Mouse (Mus musculus) midbrain, embryonic 11.5 days (tissue): Measurements from ENCODE around the gene Tanc2. TPM values are rescaled to one million over a fixed set of nuclear protein-coding genes. Genes with fewer than 3 reads are reported as not detected.

ENCODE experiments used
- ATAC-seq: fragments of 200-750 bp; cut with Nextera tagmentation; 2 replicates; pipeline ENCODE4 v1.8.0; 2017; ENCODE audit warnings: moderate TSS enrichment, moderate library complexity; ENCODE audit not compliant: low FRiP score
- DNase-seq: peaks from one replicate; pipeline ENCODE4 v3.0.0; 2015; ENCODE audit warnings: low spot score; ENCODE audit errors: missing footprints
- H3K27ac ChIP-seq: fragments of 300-500 bp; sonication (generic); 2 replicates; pipeline ENCODE4 v1.5.1; 2014; ENCODE audit warnings: low read depth, low read length
- H3K27me3 ChIP-seq: fragments of 300-500 bp; sonication (generic); 2 replicates; pipeline ENCODE4 v1.6.1; 2014; ENCODE audit warnings: mild to moderate bottlenecking, low read length, moderate library complexity, mixed read lengths; ENCODE audit not compliant: control insufficient read depth, insufficient read depth
- H3K36me3 ChIP-seq: fragments of 300-500 bp; sonication (generic); 2 replicates; pipeline ENCODE4 v1.6.1; 2014; ENCODE audit warnings: mild to moderate bottlenecking, low read length, moderate library complexity, mixed read lengths; ENCODE audit not compliant: control insufficient read depth, insufficient read depth
- H3K4me1 ChIP-seq: fragments of 300-500 bp; sonication (generic); 2 replicates; pipeline ENCODE4 v1.6.1; 2014; ENCODE audit warnings: low read length; ENCODE audit not compliant: control insufficient read depth, insufficient read depth
- H3K4me2 ChIP-seq: fragments of 300-500 bp; sonication (generic); 2 replicates; pipeline ENCODE4 v1.6.1; 2014; ENCODE audit warnings: mild to moderate bottlenecking, moderate library complexity
- H3K4me3 ChIP-seq: fragments of 300-500 bp; sonication (generic); 2 replicates; pipeline ENCODE4 v1.5.1; 2014; ENCODE audit warnings: low read depth, low read length
- H3K9ac ChIP-seq: fragments of 300-500 bp; sonication (generic); 2 replicates; pipeline ENCODE4 v1.6.1; 2014; ENCODE audit warnings: low read length
- H3K9me3 ChIP-seq: fragments of 300-500 bp; sonication (generic); 2 replicates; pipeline ENCODE4 v1.6.1; 2016; ENCODE audit warnings: low read length; ENCODE audit not compliant: control insufficient read depth
- WGBS: fragments of 180-500 bp; shearing (Covaris S2); extraction: QIAGEN DNeasy Blood & Tissue Kit; methylation state at CpG from one replicate; pipeline ENCODE4 v1.1.7; 2014; 5-methylcytosine and 5-hydroxymethylcytosine counted together
- polyA plus RNA-seq: library from polyadenylated mRNA; unstranded; fragments of >200 nt; fragmentation: Nextera tagmentation; extraction: Ambion mirVana; gene quantifications from 2 replicates; pipeline ENCODE4 v1.2.1, GENCODE M21; 2014

Gene Tanc2
- polyA plus RNA-seq, 1 experiment from 2014 or later, result 9.9 TPM

DNA sequence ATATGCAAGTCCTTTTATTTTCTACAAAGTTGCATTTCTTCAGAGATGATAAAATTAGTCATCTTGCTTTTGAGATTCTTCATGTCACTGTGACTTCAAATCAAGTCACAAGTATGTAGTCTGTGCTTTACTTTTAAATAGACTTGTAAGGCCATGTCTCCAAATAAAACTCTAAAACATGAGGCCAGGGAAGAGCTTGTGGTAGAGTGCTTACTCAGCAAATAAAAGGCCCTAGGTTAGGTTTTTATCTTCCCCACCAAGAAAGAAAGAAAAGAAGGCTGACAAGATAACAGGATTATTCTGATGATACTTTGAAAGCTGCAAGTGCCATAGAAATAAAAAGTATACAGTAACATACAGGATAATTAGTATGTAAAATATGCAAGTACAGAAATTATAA lies 188.0 kb downstream of the Tanc2 start:
- no peak for ATAC-seq
- H3K4me2 ChIP-seq, result no peak overlapping the region

GRCm38 (mm10) chr11:105792501-105792900 lies 202.7 kb downstream of the Tanc2 start:
- H3K36me3 ChIP-seq, result no peaks in the 10 kb centered on the region
- H3K27me3 ChIP-seq, result no peaks in the 10 kb centered on the region
- H3K9ac ChIP-seq, result no peak overlapping the region
- H3K9me3 ChIP-seq, result no peaks in the 10 kb centered on the region
- H3K4me2 ChIP-seq, result no peak overlapping the region
- ATAC-seq (no peak), DNase-seq (no peak)
- H3K4me3 ChIP-seq, result no peak overlapping the region
- H3K27ac ChIP-seq, result no peak overlapping the region
- no peaks in the 10 kb centered on the region for H3K4me1 ChIP-seq

More for the DNA sequence above, 188.0 kb downstream of the Tanc2 start:
- Histone ChIP-seq H3K9me3 (no peaks in the 10 kb centered on the region), H3K36me3 (no peaks in the 10 kb centered on the region), H3K9ac (no peak overlapping the region), H3K27me3 (no peaks in the 10 kb centered on the region), H3K27ac (no peak overlapping the region), H3K4me3 (no peak overlapping the region), H3K4me1 (no peaks in the 10 kb centered on the region)
- DNase-seq, result no peak

GRCm38 (mm10) chr11:105803686-105804085 lies 213.9 kb downstream of the Tanc2 start:
- DNase-seq (no peak), ATAC-seq (no peak)
- 90% methylated on average over 3 of the region's 3 CpGs for WGBS

DNA sequence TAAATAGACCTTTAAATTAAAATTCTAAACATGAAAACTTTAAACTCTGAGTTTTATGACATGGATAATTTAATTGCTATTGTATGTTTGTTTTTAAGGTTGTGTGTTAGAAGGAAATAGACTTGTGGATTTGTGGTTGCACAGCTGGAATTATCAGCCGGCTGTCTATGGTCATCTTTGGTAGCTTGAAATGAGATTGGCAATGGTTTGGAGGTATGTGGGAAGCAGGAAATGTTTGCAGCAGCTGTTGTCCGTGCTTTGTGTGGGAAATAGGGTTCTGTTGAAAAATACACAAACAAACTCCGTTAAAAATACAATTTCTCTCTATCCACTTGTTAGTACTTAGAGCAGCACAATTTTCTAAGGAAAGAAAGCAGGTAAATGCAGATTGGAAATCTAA lies 215.0 kb downstream of the Tanc2 start:
- Histone ChIP-seq H3K4me3 (no peak overlapping the region), H3K27me3 (no peaks in the 10 kb centered on the region), H3K9me3 (no peaks in the 10 kb centered on the region), H3K4me1 (no peaks in the 10 kb centered on the region), H3K36me3 (no peaks in the 10 kb centered on the region), H3K9ac (no peak overlapping the region), H3K4me2 (no peak overlapping the region), H3K27ac (no peak overlapping the region)
- WGBS, result 76% methylated on average over 3 of the region's 3 CpGs
- DNase-seq (no peak), ATAC-seq (no peak)

More at GRCm38 (mm10) chr11:105803686-105804085, 213.9 kb downstream of the Tanc2 start:
- H3K9ac ChIP-seq, result no peak overlapping the region
- H3K27ac ChIP-seq, result no peak overlapping the region
- H3K4me1 ChIP-seq, result no peaks in the 10 kb centered on the region
- no peak overlapping the region for H3K4me2 ChIP-seq
- no peaks in the 10 kb centered on the region for H3K27me3 ChIP-seq
- no peaks in the 10 kb centered on the region for H3K9me3 ChIP-seq
- no peaks in the 10 kb centered on the region for H3K36me3 ChIP-seq
- no peak overlapping the region for H3K4me3 ChIP-seq

- Histone ChIP-seq H3K36me3 (no peaks in the 10 kb centered on the region), H3K27ac (no peak overlapping the region), H3K4me2 (no peak overlapping the region), H3K4me1 (no peaks in the 10 kb centered on the region), H3K27me3 (no peaks in the 10 kb centered on the region), H3K9me3 (no peaks in the 10 kb centered on the region), H3K9ac (no peak overlapping the region), H3K4me3 (no peak overlapping the region)
- no peak for DNase-seq
- no peak for ATAC-seq
- WGBS, result 87% methylated on average over 5 of the region's 5 CpGs
These were observed 217.3 kb downstream of the Tanc2 start for GRCm38 (mm10) chr11:105807103-105807502.

GRCm38 (mm10) chr11:105823246-105823645 lies 233.5 kb downstream of the Tanc2 start:
- no peaks in the 10 kb centered on the region for H3K9me3 ChIP-seq
- H3K9ac ChIP-seq, result no peak overlapping the region
- H3K4me1 ChIP-seq, result no peaks in the 10 kb centered on the region
- H3K36me3 ChIP-seq, result no peaks in the 10 kb centered on the region
- no peaks in the 10 kb centered on the region for H3K27me3 ChIP-seq
- no peak overlapping the region for H3K4me2 ChIP-seq
- no peak for DNase-seq
- no peak overlapping the region for H3K4me3 ChIP-seq
- ATAC-seq, result no peak
- 77% methylated on average over 1 of the region's 1 CpGs for WGBS
- no peak overlapping the region for H3K27ac ChIP-seq

DNA sequence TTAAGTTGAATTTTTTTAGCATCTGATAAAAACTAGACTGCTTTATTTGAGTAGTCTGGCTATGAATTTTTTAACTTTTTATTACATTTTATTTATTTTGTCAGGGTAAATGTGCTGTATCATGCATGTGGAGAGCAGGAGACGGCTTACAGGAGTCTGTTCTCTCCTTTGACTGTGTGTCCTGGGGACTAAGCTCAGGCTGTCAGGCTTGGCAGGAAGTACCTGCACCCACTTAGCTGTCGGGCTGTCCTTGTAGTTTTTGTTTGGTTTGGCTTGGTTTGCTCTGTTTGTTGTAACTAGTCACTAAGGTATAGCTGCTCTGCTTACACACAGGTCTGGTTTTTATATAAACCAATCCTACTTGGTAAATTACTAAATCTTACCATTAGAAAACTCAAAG lies 234.0 kb downstream of the Tanc2 start:
- WGBS, result 80% methylated on average over 2 of the region's 2 CpGs
- H3K9me3 ChIP-seq, result no peaks in the 10 kb centered on the region
- H3K9ac ChIP-seq, result no peak overlapping the region
- H3K4me2 ChIP-seq, result no peak overlapping the region
- H3K36me3 ChIP-seq, result no peaks in the 10 kb centered on the region
- no peaks in the 10 kb centered on the region for H3K4me1 ChIP-seq
- peak; percentile 81 for DNase-seq
- no peaks in the 10 kb centered on the region for H3K27me3 ChIP-seq
- H3K4me3 ChIP-seq, result no peak overlapping the region
- no peak for ATAC-seq
- no peak overlapping the region for H3K27ac ChIP-seq

DNA sequence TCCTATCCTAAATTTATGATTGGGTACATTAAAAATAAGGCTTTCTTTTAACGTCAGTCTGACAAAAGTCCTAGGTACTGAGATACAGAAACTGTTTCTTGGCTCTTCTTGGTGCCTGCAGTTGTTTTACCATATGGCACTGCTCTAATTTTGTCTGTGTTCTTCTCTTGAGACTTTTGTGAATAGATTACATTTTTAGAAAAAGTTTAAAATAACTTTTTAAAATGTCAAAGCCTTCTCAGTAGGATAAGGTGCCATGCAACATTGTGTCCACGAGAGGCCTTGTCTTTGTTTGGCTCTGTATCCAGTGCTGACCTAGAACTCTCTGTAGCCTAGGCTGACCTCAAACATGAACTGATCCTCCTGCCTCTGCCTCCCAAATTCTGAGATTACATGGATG lies 238.4 kb downstream of the Tanc2 start:
- Histone ChIP-seq H3K27ac (no peak overlapping the region), H3K4me1 (no peaks in the 10 kb centered on the region), H3K36me3 (no peaks in the 10 kb centered on the region), H3K9me3 (no peaks in the 10 kb centered on the region), H3K4me3 (no peak overlapping the region), H3K4me2 (no peak overlapping the region), H3K9ac (no peak overlapping the region), H3K27me3 (no peaks in the 10 kb centered on the region)
- ATAC-seq (no peak), DNase-seq (no peak)
- 84% methylated on average over 2 of the region's 2 CpGs for WGBS

- ATAC-seq (no peak), DNase-seq (no peak)
- H3K9me3 ChIP-seq, result no peaks in the 10 kb centered on the region
- no peak overlapping the region for H3K27ac ChIP-seq
- H3K9ac ChIP-seq, result no peak overlapping the region
- H3K27me3 ChIP-seq, result no peaks in the 10 kb centered on the region
- H3K36me3 ChIP-seq, result no peaks in the 10 kb centered on the region
- WGBS, result 95% methylated on average over 4 of the region's 4 CpGs
- H3K4me3 ChIP-seq, result no peak overlapping the region
- no peak overlapping the region for H3K4me2 ChIP-seq
- H3K4me1 ChIP-seq, result no peaks in the 10 kb centered on the region
These were observed 245.4 kb downstream of the Tanc2 start for GRCm38 (mm10) chr11:105835209-105835608.

DNA sequence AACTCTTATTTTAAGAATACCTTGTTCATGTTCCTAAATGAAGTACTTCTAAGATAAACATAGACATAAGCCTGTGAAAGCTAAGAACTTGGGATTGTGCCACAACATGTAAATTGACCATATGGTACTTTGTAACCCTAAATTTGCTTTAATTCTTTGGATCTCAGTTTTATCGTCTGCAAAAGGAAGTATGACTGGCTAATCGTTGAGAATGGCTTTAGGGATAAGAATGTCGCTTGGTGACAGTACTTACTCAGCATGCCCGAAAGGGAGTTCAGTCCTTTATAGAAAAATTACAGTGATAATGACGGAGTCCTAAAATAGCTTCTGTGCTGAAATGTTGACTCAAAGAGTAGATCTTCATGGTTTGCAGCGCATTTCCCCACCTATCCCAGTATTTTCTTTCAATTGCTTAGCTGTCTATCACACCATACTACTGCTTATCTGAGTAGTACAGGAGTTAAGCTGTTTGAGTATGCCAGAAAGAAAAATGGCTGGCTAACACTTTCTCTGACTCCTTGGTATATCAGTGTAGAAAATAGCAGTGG lies 246.6 kb downstream of the Tanc2 start:
- H3K9me3 ChIP-seq, result no peaks in the 10 kb centered on the region
- no peak for ATAC-seq
- H3K4me2 ChIP-seq, result no peak overlapping the region
- no peaks in the 10 kb centered on the region for H3K36me3 ChIP-seq
- H3K27ac ChIP-seq, result no peak overlapping the region
- no peak for DNase-seq
- H3K9ac ChIP-seq, result no peak overlapping the region
- WGBS, result 91% methylated on average over 6 of the region's 6 CpGs
- H3K27me3 ChIP-seq, result no peaks in the 10 kb centered on the region
- no peak overlapping the region for H3K4me3 ChIP-seq
- H3K4me1 ChIP-seq, result no peaks in the 10 kb centered on the region
